Mouse (Mus musculus) MEL (cell line): ENCODE results near the gene Vim. TPM values are rescaled to one million over a fixed set of nuclear protein-coding genes. Genes with fewer than 3 reads are reported as not detected.

Source experiments
- DNase-seq: peaks from one replicate; pipeline ENCODE4 v3.0.0; 2011; ENCODE audit warnings: low read depth, low spot score
- H3K27ac ChIP-seq: 2 replicates; pipeline ENCODE4 v1.5.1; 2012; ENCODE audit warnings: low read depth, mild to moderate bottlenecking, control low read depth, low read length, moderate library complexity; ENCODE audit not compliant: control insufficient read depth
- H3K27me3 ChIP-seq, 2 experiments: fragments of 150-350 bp in 1 of 2; sonication (generic) in 1 of 2; 2 replicates each; pipeline ENCODE4 v1.6.1; 2012; ENCODE audit warnings: low read length in 2 of 2, mild to moderate bottlenecking in 2 of 2, improper control_type of control experiment in 1 of 2, moderate library complexity in 1 of 2; ENCODE audit not compliant: insufficient read depth in 2 of 2, control insufficient read depth in 1 of 2
- H3K36me3 ChIP-seq, 2 experiments: 2 replicates each; pipeline ENCODE4 v1.6.1; 2012 to 2014; ENCODE audit warnings: low read length in 2 of 2, improper control_type of control experiment in 1 of 2, inconsistent platforms in 1 of 2, mild to moderate bottlenecking in 1 of 2; ENCODE audit not compliant: insufficient read depth in 2 of 2, control insufficient read depth in 1 of 2
- H3K4me1 ChIP-seq, 2 experiments: fragments of 150-350 bp in 1 of 2; sonication (generic) in 1 of 2; 2 replicates each; pipeline ENCODE4 v1.6.1; 2012; ENCODE audit warnings: low read length in 2 of 2, improper control_type of control experiment in 1 of 2, mild to moderate bottlenecking in 1 of 2; ENCODE audit not compliant: insufficient read depth in 2 of 2, control insufficient read depth in 1 of 2
- H3K4me3 ChIP-seq, 2 experiments: fragments of 150-350 bp in 1 of 2; sonication (generic) in 1 of 2; 2 replicates each; pipeline ENCODE4 v1.5.1; 2012; ENCODE audit warnings: low read depth in 2 of 2, low read length in 2 of 2, mild to moderate bottlenecking in 2 of 2, moderate library complexity in 2 of 2, control low read depth in 1 of 2, improper control_type of control experiment in 1 of 2; ENCODE audit not compliant: control insufficient read depth in 1 of 2, insufficient read depth in 1 of 2
- H3K79me2 ChIP-seq: 2 replicates; pipeline ENCODE4 v1.6.1; 2012; ENCODE audit warnings: mild to moderate bottlenecking, low read length, moderate library complexity; ENCODE audit not compliant: control insufficient read depth, poor library complexity, insufficient read depth
- H3K9ac ChIP-seq: 2 replicates; pipeline ENCODE4 v1.6.1; 2012; ENCODE audit warnings: low read depth, mild to moderate bottlenecking, control low read depth, low read length, moderate library complexity; ENCODE audit not compliant: control insufficient read depth, poor library complexity, severe bottlenecking
- H3K9me3 ChIP-seq: fragments of 150-350 bp; sonication (generic); replicated peaks from 2 replicates; pipeline ENCODE4 v1.6.1; 2012; ENCODE audit warnings: mild to moderate bottlenecking, low read length, improper control_type of control experiment, moderate library complexity; ENCODE audit not compliant: insufficient read depth
- BHLHE40 ChIP-seq: IDR thresholded peaks from 2 replicates; pipeline ENCODE4 v1.6.1; 2012; ENCODE audit warnings: low read depth, mild to moderate bottlenecking, inconsistent platforms, low read length, improper control_type of control experiment, borderline replicate concordance
- CHD2 ChIP-seq: IDR thresholded peaks from 2 replicates; pipeline ENCODE4 v1.6.1; 2011; ENCODE audit warnings: low read length, improper control_type of control experiment
- CTCF ChIP-seq, 3 experiments: IDR thresholded peaks in 2 of 3; conservative IDR thresholded peaks in 1 of 3; 2 replicates each; pipeline ENCODE4 v1.5.1; 2011 to 2012; ENCODE audit warnings: low read length in 3 of 3, low read depth in 2 of 3, mild to moderate bottlenecking in 2 of 3, improper control_type of control experiment in 1 of 3, inconsistent platforms in 1 of 3, mixed read lengths in 1 of 3, moderate library complexity in 1 of 3; ENCODE audit not compliant: control insufficient read depth in 1 of 3, insufficient read depth in 1 of 3, poor library complexity in 1 of 3, severe bottlenecking in 1 of 3
- E2F4 ChIP-seq: IDR thresholded peaks from 2 replicates; pipeline ENCODE4 v1.6.1; 2011; ENCODE audit warnings: low read depth, low read length, improper control_type of control experiment, borderline replicate concordance
- ELF1 ChIP-seq: IDR thresholded peaks from 2 replicates; pipeline ENCODE4 v1.6.1; 2014; ENCODE audit warnings: low read depth, mild to moderate bottlenecking, inconsistent platforms, low read length, improper control_type of control experiment, moderate library complexity
- ETS1 ChIP-seq: IDR thresholded peaks from 2 replicates; pipeline ENCODE4 v1.6.1; 2012; ENCODE audit warnings: low read depth, mild to moderate bottlenecking, inconsistent platforms, low read length, improper control_type of control experiment, moderate library complexity
- GABPA ChIP-seq: IDR thresholded peaks from 2 replicates; pipeline ENCODE4 v1.6.1; 2012; ENCODE audit warnings: low read depth, mild to moderate bottlenecking, inconsistent platforms, low read length, improper control_type of control experiment, moderate library complexity
- GATA1 ChIP-seq: IDR thresholded peaks from 2 replicates; pipeline ENCODE4 v1.6.1; 2011; ENCODE audit warnings: low read depth, low read length, improper control_type of control experiment
- HCFC1 ChIP-seq: IDR thresholded peaks from 2 replicates; pipeline ENCODE4 v1.6.1; 2012; ENCODE audit warnings: low read depth, mild to moderate bottlenecking, inconsistent platforms, low read length, improper control_type of control experiment, moderate library complexity
- JUND ChIP-seq: IDR thresholded peaks from 2 replicates; pipeline ENCODE4 v1.6.1; 2011; ENCODE audit warnings: low read depth, mild to moderate bottlenecking, improper control_type of control experiment, low read length
- KAT2A ChIP-seq: conservative IDR thresholded peaks from 2 replicates; pipeline ENCODE4 v1.6.1; 2012; ENCODE audit warnings: low read depth, low read length, improper control_type of control experiment, inconsistent platforms
- MAFK ChIP-seq: IDR thresholded peaks from 2 replicates; pipeline ENCODE4 v1.6.1; 2011; ENCODE audit warnings: low read depth, mild to moderate bottlenecking, low read length, improper control_type of control experiment, borderline replicate concordance
- MEF2A ChIP-seq: IDR thresholded peaks from 2 replicates; pipeline ENCODE4 v1.6.1; 2014; ENCODE audit warnings: low read depth, mild to moderate bottlenecking, inconsistent platforms, low read length, improper control_type of control experiment; ENCODE audit not compliant: poor library complexity, insufficient replicate concordance, severe bottlenecking; ENCODE audit errors: extremely low read depth
- MXI1 ChIP-seq: IDR thresholded peaks from 2 replicates; pipeline ENCODE4 v1.6.1; 2011; ENCODE audit warnings: mild to moderate bottlenecking, low read depth, low read length, improper control_type of control experiment
- MYB ChIP-seq: IDR thresholded peaks from 2 replicates; pipeline ENCODE4 v1.6.1; 2011; ENCODE audit warnings: mild to moderate bottlenecking, low read depth, low read length, improper control_type of control experiment
- MYC ChIP-seq: IDR thresholded peaks from 2 replicates; pipeline ENCODE4 v1.6.1; 2011; ENCODE audit warnings: low read depth, mild to moderate bottlenecking, low read length, improper control_type of control experiment, moderate library complexity
- NELFE ChIP-seq: IDR thresholded peaks from 2 replicates; pipeline ENCODE4 v1.6.1; 2011; ENCODE audit warnings: low read depth, low read length, improper control_type of control experiment
- POLR2AphosphoS2 ChIP-seq: IDR thresholded peaks from 2 replicates; pipeline ENCODE4 v1.6.1; 2011; ENCODE audit warnings: low read length, improper control_type of control experiment
- POLR2AphosphoS5 ChIP-seq: IDR thresholded peaks from 2 replicates; pipeline ENCODE4 v1.6.1; 2012; ENCODE audit warnings: low read depth, borderline replicate concordance, mild to moderate bottlenecking, inconsistent platforms, low read length, moderate library complexity, mixed read lengths
- RCOR1 ChIP-seq: IDR thresholded peaks from 2 replicates; pipeline ENCODE4 v1.6.1; 2012; ENCODE audit warnings: low read depth, mild to moderate bottlenecking, inconsistent platforms, low read length, improper control_type of control experiment
- SIN3A ChIP-seq: IDR thresholded peaks from 2 replicates; pipeline ENCODE4 v1.6.1; 2012; ENCODE audit warnings: low read length, improper control_type of control experiment, inconsistent platforms
- SMC3 ChIP-seq: IDR thresholded peaks from 2 replicates; pipeline ENCODE4 v1.6.1; 2011; ENCODE audit warnings: low read depth, low read length, improper control_type of control experiment
- TCF12 ChIP-seq: IDR thresholded peaks from 2 replicates; pipeline ENCODE4 v1.6.1; 2014; ENCODE audit warnings: low read depth, mild to moderate bottlenecking, inconsistent platforms, low read length, improper control_type of control experiment, moderate library complexity
- UBTF ChIP-seq: IDR thresholded peaks from 2 replicates; pipeline ENCODE4 v1.6.1; 2012; ENCODE audit warnings: low read depth, mild to moderate bottlenecking, inconsistent platforms, low read length, improper control_type of control experiment, moderate library complexity, borderline replicate concordance; ENCODE audit not compliant: insufficient read depth
- USF2 ChIP-seq, 2 experiments: IDR thresholded peaks; 2 replicates each; pipeline ENCODE4 v1.6.1; 2011 to 2012; ENCODE audit warnings: improper control_type of control experiment in 2 of 2, low read length in 2 of 2, borderline replicate concordance in 1 of 2, inconsistent platforms in 1 of 2, low read depth in 1 of 2, mild to moderate bottlenecking in 1 of 2; ENCODE audit not compliant: insufficient read depth in 1 of 2
- ZKSCAN1 ChIP-seq: IDR thresholded peaks from 2 replicates; pipeline ENCODE4 v1.6.1; 2012; ENCODE audit warnings: low read depth, mild to moderate bottlenecking, inconsistent platforms, low read length, improper control_type of control experiment, moderate library complexity
- polyA plus RNA-seq, 2 experiments: library from polyadenylated mRNA; stranded (reverse) in 1 of 2; unstranded in 1 of 2; fragments of >175 nt in 1 of 2; fragments of >200 nt in 1 of 2; gene quantifications; 2 replicates each; pipeline versions ENCODE4 v1.2.1 to v1.2.4; 2012; ENCODE audit warnings: low replicate concordance in 2 of 2, low read depth in 1 of 2; ENCODE audit not compliant: insufficient read length in 2 of 2, insufficient read depth in 1 of 2, missing spikeins in 1 of 2
- total RNA-seq: library from RNA; depleted of rRNA; stranded (reverse); fragments of 300-350 nt; gene quantifications from 2 replicates; pipeline ENCODE4 v1.2.3, GENCODE M21; 2012

Vim gene
- total and polyA plus RNA-seq, 3 experiments: 58.0 to 580 (median 257) TPM

GRCm38 (mm10) chr2:13553966-13554365 lies 19.8 kb upstream of the Vim start:
- Histone ChIP-seq H3K9ac (no peak overlapping the region), H3K9me3 (no peaks in the 10 kb centered on the region), H3K79me2 (no peaks in the 10 kb centered on the region), H3K27ac (no peak overlapping the region), H3K4me1 (peaks cover 0 to 6% of the 10 kb centered on the region in 2 experiments; a peak in 2 of 4 replicates), H3K36me3 (peaks cover 0 to 9% of the 10 kb centered on the region in 2 experiments; a peak in 2 of 4 replicates), H3K27me3 (peaks cover 4 to 5% of the 10 kb centered on the region in 2 experiments), H3K4me3 (no peak overlapping the region)
- DNase-seq: no peak
- TF ChIP-seq E2F4: no peak
- no peak for TF ChIP-seq BHLHE40
- TF ChIP-seq HCFC1: no peak
- TF ChIP-seq ZKSCAN1: no peak
- TF ChIP-seq ETS1: no peak
- no peak for TF ChIP-seq JUND
- no peak for TF ChIP-seq NELFE
- no peak for TF ChIP-seq MEF2A
- TF ChIP-seq RCOR1: no peak
- TF ChIP-seq TCF12: no peak
- no peak for TF ChIP-seq POLR2AphosphoS5
- no peak for TF ChIP-seq SIN3A
- TF ChIP-seq CTCF (IDR thresholded peaks at IDR 0.05 in 2 of 3, conservative IDR thresholded peaks at IDR 0.05 in 1 of 3; ENCODE audit: control insufficient read depth in 1 of 3, insufficient read depth in 1 of 3, low read depth in 2 of 3, low read length in 3 of 3, poor library complexity in 1 of 3, severe bottlenecking in 1 of 3): no peak
- TF ChIP-seq GABPA: no peak
- no peak for TF ChIP-seq KAT2A
- no peak for TF ChIP-seq MAFK

DNA sequence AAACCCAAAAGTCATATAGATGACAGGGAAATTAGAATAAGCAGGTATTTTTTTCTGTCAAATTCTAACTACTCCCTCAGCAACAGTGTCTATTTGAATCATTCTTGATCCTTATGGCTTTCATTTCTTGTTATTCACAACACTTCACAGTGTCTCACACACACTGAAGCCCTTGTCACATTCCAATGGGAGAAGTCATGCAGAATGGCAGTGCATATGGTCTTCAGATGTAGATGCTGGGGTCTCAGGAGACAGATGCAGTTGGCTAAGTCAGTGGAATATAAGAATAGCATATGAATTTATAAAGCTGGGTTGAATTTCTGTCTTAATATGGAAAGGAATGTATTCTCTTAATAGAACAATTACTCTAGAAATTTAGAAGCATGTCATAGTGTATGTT lies 17.5 kb upstream of the Vim start:
- Histone ChIP-seq H3K9me3 (no peaks in the 10 kb centered on the region), H3K27me3 (peaks cover 3 to 4% of the 10 kb centered on the region in 2 experiments), H3K4me1 (peaks cover 0 to 7% of the 10 kb centered on the region in 2 experiments; a peak in 2 of 4 replicates), H3K36me3 (peaks cover 0 to 10% of the 10 kb centered on the region in 2 experiments; a peak in 2 of 4 replicates), H3K4me3 (no peak overlapping the region), H3K9ac (no peak overlapping the region), H3K27ac (no peak overlapping the region), H3K79me2 (no peaks in the 10 kb centered on the region)
- no peak for DNase-seq
- TF ChIP-seq MXI1: no peak
- TF ChIP-seq POLR2AphosphoS2: no peak
- no peak for TF ChIP-seq MAFK
- TF ChIP-seq USF2 (IDR thresholded peaks at IDR 0.05; ENCODE audit: borderline replicate concordance in 1 of 2, insufficient read depth in 1 of 2, low read depth in 1 of 2, low read length in 2 of 2): no peak
- TF ChIP-seq RCOR1: no peak
- TF ChIP-seq SMC3: no peak
- TF ChIP-seq MYB: no peak
- no peak for TF ChIP-seq TCF12
- TF ChIP-seq MYC: no peak
- no peak for TF ChIP-seq HCFC1
- TF ChIP-seq UBTF: no peak
- TF ChIP-seq GATA1: no peak
- no peak for TF ChIP-seq E2F4
- TF ChIP-seq POLR2AphosphoS5: no peak
- no peak for TF ChIP-seq CHD2
- no peak for TF ChIP-seq ELF1
- no peak for TF ChIP-seq ETS1
- TF ChIP-seq NELFE: no peak
